In genomic region chr19:14387796-14388195, GRCm38 (mm10) we compare ENCODE assay signal across 19 mouse cellular contexts.
DNase-seq lines count a peak whose midpoint lies in the region; ATAC-seq and TF ChIP-seq lines count a peak whose summit lies in the region.
"Had no signal": no experiment of that assay in that cellular context is flagged by ENCODE, and none has a peak within 500 bp of the region (broad histone marks: within the 10 kb centered on the region; RNA-seq: fewer than 3 reads in every experiment).

No protein-coding gene starts in this region.

- no peaks in the 10 kb centered on the region for H3K4me1 ChIP-seq in brown adipose tissue, adult 24 weeks (ENCODE audit: control insufficient read depth, insufficient read depth, insufficient read length, low read length)
- H3K4me1 ChIP-seq in liver, embryonic 11.5 days (replicated peaks; ENCODE audit: control insufficient read depth, insufficient read depth, low read length): no peaks in the 10 kb centered on the region
- H3K4me1 ChIP-seq: embryonic facial prominence, embryonic 15.5 days; forebrain, embryonic 12.5 days; heart, embryonic 12.5 days; kidney, embryonic 15.5 days; liver, embryonic 12.5 days had no signal

- H3ac ChIP-seq in myocyte (ENCODE audit: control insufficient read depth, insufficient read length): no peak overlapping the region

- H3K27ac ChIP-seq in brown adipose tissue, adult 24 weeks (replicated peaks; ENCODE audit: low read depth, low read length): no peak overlapping the region
- no peak overlapping the region for H3K27ac ChIP-seq in liver, embryonic 11.5 days (ENCODE audit: low read depth, low read length)
- H3K27ac ChIP-seq: embryonic facial prominence, embryonic 15.5 days; forebrain, embryonic 12.5 days; kidney, embryonic 15.5 days; liver, embryonic 12.5 days; lung, embryonic 15.5 days had no signal

- H3K9ac ChIP-seq in liver, embryonic 11.5 days (ENCODE audit: low read depth, low read length): no peak overlapping the region
- H3K9ac ChIP-seq: embryonic facial prominence, embryonic 15.5 days; forebrain, embryonic 12.5 days; heart, embryonic 12.5 days; kidney, embryonic 15.5 days; liver, embryonic 12.5 days; lung, embryonic 15.5 days had no signal

- H3K4me2 ChIP-seq in myocyte (ENCODE audit: low read depth): peak overlapping the region; percentile 50
- no peak overlapping the region for H3K4me2 ChIP-seq in liver, embryonic 11.5 days
- H3K4me2 ChIP-seq: embryonic facial prominence, embryonic 15.5 days; forebrain, embryonic 12.5 days; heart, embryonic 12.5 days; kidney, embryonic 15.5 days; liver, embryonic 12.5 days; lung, embryonic 15.5 days had no signal

- H3K9me3 ChIP-seq in liver, embryonic 11.5 days (ENCODE audit: control insufficient read depth, low read length): no peaks in the 10 kb centered on the region
- H3K9me3 ChIP-seq: embryonic facial prominence, embryonic 15.5 days; forebrain, embryonic 12.5 days; heart, embryonic 12.5 days; kidney, embryonic 15.5 days; liver, embryonic 12.5 days; lung, embryonic 15.5 days had no signal

- no peaks in the 10 kb centered on the region for H3K27me3 ChIP-seq in myocyte (ENCODE audit: control insufficient read depth, insufficient read depth, insufficient read length)
- H3K27me3 ChIP-seq in liver, embryonic 11.5 days (replicated peaks; ENCODE audit: control insufficient read depth, insufficient read depth, low read length): no peaks in the 10 kb centered on the region
- H3K27me3 ChIP-seq: liver, embryonic 12.5 days had no signal

- no peak for TF ChIP-seq POLR2A in myocyte (IDR thresholded peaks at IDR 0.05; ENCODE audit: insufficient read length, low read depth)

- intact Hi-C loops in heart, postnatal 10 days (cut with DNase I): no loop called here

- peak; percentile 7 for DNase-seq in heart, adult 8-10 months (ENCODE audit: low spot score)
- no peak for DNase-seq in heart, postnatal 10 days
- peak; percentile 59 for DNase-seq in CD4-positive, CD25-positive, alpha-beta regulatory T cell, adult 2 months (ENCODE audit: low read depth, low spot score)
- DNase-seq in cerebellum, adult 11-12 months: no peak
- DNase-seq in urinary bladder, postnatal 10 days (ENCODE audit: low spot score): no peak
- DNase-seq in liver, embryonic 11.5 days (ENCODE audit: low spot score): no peak
- DNase-seq: adrenal gland, postnatal 36 days; cerebellum, adult 9-11 months; gastrocnemius, postnatal 25 days; heart, postnatal 4 days; layer of hippocampus, postnatal 36 days had no signal

- no peaks in the 10 kb centered on the region for H3K36me3 ChIP-seq in myocyte (ENCODE audit: control insufficient read depth, insufficient read depth)
- no peaks in the 10 kb centered on the region for H3K36me3 ChIP-seq in liver, embryonic 11.5 days (ENCODE audit: control insufficient read depth, insufficient read depth, low read length)
- H3K36me3 ChIP-seq: embryonic facial prominence, embryonic 15.5 days; forebrain, embryonic 12.5 days; heart, embryonic 12.5 days; kidney, embryonic 15.5 days; liver, embryonic 12.5 days; lung, embryonic 15.5 days had no signal

- peak overlapping the region; percentile 28; the same call in 1 of the 2 replicates for H3K4me3 ChIP-seq in brown adipose tissue, adult 24 weeks (ENCODE audit: insufficient read depth, low read depth, low read length)
- no peak overlapping the region for H3K4me3 ChIP-seq in myocyte
- no peak overlapping the region for H3K4me3 ChIP-seq in liver, embryonic 11.5 days (ENCODE audit: low read depth, low read length)
- H3K4me3 ChIP-seq: embryonic facial prominence, embryonic 15.5 days; forebrain, embryonic 12.5 days; heart, embryonic 12.5 days; kidney, embryonic 15.5 days; liver, embryonic 12.5 days; lung, embryonic 15.5 days had no signal

- ATAC-seq in liver, embryonic 11.5 days (replicated peaks; ENCODE audit: low FRiP score): no peak
- ATAC-seq: liver, embryonic 12.5 days had no signal

- 73% methylated on average over 5 of the region's 5 CpGs for WGBS in liver, embryonic 11.5 days

- no peaks in the 10 kb centered on the region for H3K79me2 ChIP-seq in myocyte (ENCODE audit: control insufficient read depth, insufficient read depth)

TF ChIP-seq in myocyte, 11 proteins besides CTCF, POLR2A, EP300 and RAD21:
- TF ChIP-seq TCF3 (IDR thresholded peaks at IDR 0.05; ENCODE audit: insufficient read length, low read depth) (no peak), POLR2AphosphoS2 (IDR thresholded peaks at IDR 0.05; ENCODE audit: insufficient read length, low read depth) (no peak), SRF (IDR thresholded peaks at IDR 0.05; ENCODE audit: control insufficient read depth, insufficient read length, low read depth) (no peak), MYOD1 (IDR thresholded peaks at IDR 0.05; ENCODE audit: control insufficient read depth in 1 of 3, insufficient read length in 2 of 3, low read depth in 2 of 3) (no peak), MYOG (IDR thresholded peaks at IDR 0.05; ENCODE audit: control insufficient read depth in 1 of 3, insufficient read depth in 1 of 3, insufficient read length in 2 of 3, low read depth in 2 of 3) (no peak), MAX (IDR thresholded peaks at IDR 0.05; ENCODE audit: low read depth) (no peak), REST (IDR thresholded peaks at IDR 0.05; ENCODE audit: insufficient read depth, insufficient read length) (no peak), USF1 (IDR thresholded peaks at IDR 0.05; ENCODE audit: low read depth) (no peak), TCF12 (IDR thresholded peaks at IDR 0.05; ENCODE audit: insufficient read depth, poor library complexity, severe bottlenecking) (no peak), E2F4 (IDR thresholded peaks at IDR 0.05; ENCODE audit: insufficient read depth) (no peak), CEBPB (IDR thresholded peaks at IDR 0.05; ENCODE audit: insufficient read depth, poor library complexity, severe bottlenecking) (no peak)

Comparison
In these comparisons a context has a peak if more than half of its experiments do, and no peak if none do; other contexts are left out.
1. DNase-seq: peak in heart, adult 8-10 months (single experiment) and CD4-positive, CD25-positive, alpha-beta regulatory T cell, adult 2 months (single experiment); none in heart, postnatal 10 days (0 of 2), cerebellum, adult 11-12 months (single experiment), urinary bladder, postnatal 10 days (single experiment) and liver, embryonic 11.5 days (single experiment).